Mouse (Mus musculus): Measurements from ENCODE around the gene Mgp. TPM values are rescaled to one million over a fixed set of nuclear protein-coding genes. Genes with fewer than 3 reads are reported as not detected.
"Not testable (repeated sequence)": the region's sequence is repeated elsewhere in the genome, so short reads cannot be mapped to it uniquely, and the experiment has no call there.

Gene Mgp
- polyA plus RNA-seq, 1 experiment from 2014 or later: 8.3 TPM

DNA sequence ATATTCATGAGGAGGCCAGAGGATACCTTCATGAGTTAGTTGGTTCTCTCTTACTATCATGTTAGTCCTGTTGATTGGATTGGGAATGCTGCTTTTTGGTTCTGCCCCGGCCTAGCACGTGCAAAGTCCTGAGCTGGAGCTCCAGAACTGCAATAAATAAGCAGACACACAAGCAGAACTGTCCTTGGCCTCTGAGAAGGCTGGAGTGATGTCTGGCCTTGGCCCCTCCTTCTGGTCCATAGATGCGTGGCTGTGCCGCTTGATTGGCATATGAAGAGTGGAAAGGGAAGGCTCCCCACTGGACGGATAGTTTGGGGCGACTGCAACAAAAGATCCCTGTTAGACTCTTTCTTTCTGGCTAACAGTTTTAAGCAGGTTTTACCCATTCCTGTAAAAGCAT lies 13.4 kb upstream of the Mgp start:
- no peak for ATAC-seq (ENCODE audit: insufficient read depth, low FRiP score, low TSS enrichment)
- Histone ChIP-seq H3K4me1 (ENCODE audit: control insufficient read depth, insufficient read depth, low read length) (no peaks in the 10 kb centered on the region), H3K4me3 (ENCODE audit: low read depth, low read length) (no peak overlapping the region), H3K27ac (ENCODE audit: low read depth, low read length) (no peak overlapping the region), H3K4me2 (ENCODE audit: low read depth) (no peak overlapping the region), H3K36me3 (ENCODE audit: control insufficient read depth, insufficient read depth, low read length) (no peaks in the 10 kb centered on the region), H3K9me3 (ENCODE audit: control insufficient read depth, low read length) (no peaks in the 10 kb centered on the region), H3K27me3 (ENCODE audit: control insufficient read depth, insufficient read depth, low read length) (no peaks in the 10 kb centered on the region), H3K9ac (ENCODE audit: low read length) (no peak overlapping the region)
- DNase-seq (ENCODE audit: low spot score): no peak
- WGBS: 93% methylated on average over 6 of the region's 6 CpGs

DNA sequence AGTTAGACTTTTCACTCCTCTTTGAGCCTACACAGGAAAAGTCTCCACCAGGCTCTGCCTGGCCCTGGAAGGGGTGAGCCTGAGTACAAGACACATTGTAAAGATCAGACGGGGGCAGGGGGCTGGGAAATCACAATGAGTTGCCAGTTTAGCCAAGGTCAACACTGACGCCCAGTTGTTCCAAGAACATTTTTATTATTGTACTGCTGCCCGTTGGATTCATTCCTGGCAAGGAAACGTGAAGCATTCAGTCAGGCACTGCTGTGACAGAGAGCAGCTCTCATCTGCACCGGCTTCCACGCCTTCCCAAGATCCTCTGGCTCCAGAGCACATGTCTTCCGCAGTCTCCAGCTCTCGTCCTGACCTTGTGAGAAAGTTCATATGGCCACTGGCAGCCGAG lies 12.2 kb upstream of the Mgp start:
- no peak for ATAC-seq (ENCODE audit: insufficient read depth, low FRiP score, low TSS enrichment)
- H3K36me3 ChIP-seq (ENCODE audit: control insufficient read depth, insufficient read depth, low read length): no peaks in the 10 kb centered on the region
- no peak overlapping the region for H3K4me2 ChIP-seq (ENCODE audit: low read depth)
- no peaks in the 10 kb centered on the region for H3K27me3 ChIP-seq (ENCODE audit: control insufficient read depth, insufficient read depth, low read length)
- no peaks in the 10 kb centered on the region for H3K4me1 ChIP-seq (ENCODE audit: control insufficient read depth, insufficient read depth, low read length)
- no peak overlapping the region for H3K9ac ChIP-seq (ENCODE audit: low read length)
- no peaks in the 10 kb centered on the region for H3K9me3 ChIP-seq (ENCODE audit: control insufficient read depth, low read length)
- no peak overlapping the region for H3K27ac ChIP-seq (ENCODE audit: low read depth, low read length)
- DNase-seq (ENCODE audit: low spot score): no peak
- no peak overlapping the region for H3K4me3 ChIP-seq (ENCODE audit: low read depth, low read length)
- WGBS: 76% methylated on average over 9 of the region's 9 CpGs

DNA sequence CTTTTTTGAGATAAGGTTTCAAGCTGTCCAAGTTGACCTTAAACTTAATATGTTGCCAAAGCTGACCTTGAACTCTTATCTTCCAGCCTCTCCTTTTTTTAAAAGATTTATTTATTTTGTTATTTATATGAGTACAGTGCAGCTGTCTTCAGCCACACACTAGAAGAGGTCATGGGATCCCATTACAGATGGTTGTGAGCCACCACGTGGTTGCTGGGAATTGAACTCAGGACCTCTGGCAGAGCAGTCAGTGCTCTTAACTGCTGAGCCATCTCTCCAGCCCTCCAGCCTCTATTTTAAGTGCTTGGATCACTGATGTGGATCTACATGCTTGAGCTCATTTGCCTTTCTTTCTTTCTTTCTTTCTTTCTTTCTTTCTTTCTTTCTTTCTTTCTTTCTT lies 9.1 kb upstream of the Mgp start:
- ATAC-seq (ENCODE audit: insufficient read depth, low FRiP score, low TSS enrichment); H3K36me3 ChIP-seq (ENCODE audit: control insufficient read depth, insufficient read depth, low read length); DNase-seq (ENCODE audit: low spot score); H3K9me3 ChIP-seq (ENCODE audit: control insufficient read depth, low read length); H3K27me3 ChIP-seq (ENCODE audit: control insufficient read depth, insufficient read depth, low read length); H3K4me2 ChIP-seq (ENCODE audit: low read depth); H3K4me3 ChIP-seq (ENCODE audit: low read depth, low read length); H3K4me1 ChIP-seq (ENCODE audit: control insufficient read depth, insufficient read depth, low read length); H3K9ac ChIP-seq (ENCODE audit: low read length); H3K27ac ChIP-seq (ENCODE audit: low read depth, low read length): not testable (repeated sequence)
- WGBS: 62% methylated on average over 1 of the region's 1 CpGs

DNA sequence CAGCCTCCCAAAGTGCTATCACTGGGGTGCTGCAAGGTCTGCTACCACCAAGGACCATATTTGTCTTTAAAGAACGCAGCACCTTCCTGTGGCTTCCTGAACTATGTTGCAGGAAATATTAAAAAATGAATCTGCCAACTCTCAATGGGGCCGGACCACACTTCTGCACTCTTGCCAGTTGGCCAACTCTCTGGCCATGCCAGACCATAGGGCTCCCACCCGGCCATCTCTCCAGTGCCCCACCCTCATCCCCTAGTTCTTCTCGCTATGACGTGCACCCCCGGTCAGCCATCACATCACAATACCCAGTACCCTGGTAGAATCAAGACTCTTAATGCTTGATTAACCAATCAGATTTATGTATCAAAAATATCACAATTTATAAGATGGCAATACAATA lies 8.3 kb upstream of the Mgp start:
- ATAC-seq (ENCODE audit: insufficient read depth, low FRiP score, low TSS enrichment) (no peak), DNase-seq (ENCODE audit: low spot score) (no peak)
- 92% methylated on average over 6 of the region's 6 CpGs for WGBS
- Histone ChIP-seq H3K9me3 (ENCODE audit: control insufficient read depth, low read length) (no peaks in the 10 kb centered on the region), H3K4me2 (ENCODE audit: low read depth) (no peak overlapping the region), H3K4me1 (ENCODE audit: control insufficient read depth, insufficient read depth, low read length) (no peaks in the 10 kb centered on the region), H3K36me3 (ENCODE audit: control insufficient read depth, insufficient read depth, low read length) (no peaks in the 10 kb centered on the region), H3K4me3 (ENCODE audit: low read depth, low read length) (no peak overlapping the region), H3K27me3 (ENCODE audit: control insufficient read depth, insufficient read depth, low read length) (no peaks in the 10 kb centered on the region), H3K9ac (ENCODE audit: low read length) (no peak overlapping the region), H3K27ac (ENCODE audit: low read depth, low read length) (no peak overlapping the region)

DNA sequence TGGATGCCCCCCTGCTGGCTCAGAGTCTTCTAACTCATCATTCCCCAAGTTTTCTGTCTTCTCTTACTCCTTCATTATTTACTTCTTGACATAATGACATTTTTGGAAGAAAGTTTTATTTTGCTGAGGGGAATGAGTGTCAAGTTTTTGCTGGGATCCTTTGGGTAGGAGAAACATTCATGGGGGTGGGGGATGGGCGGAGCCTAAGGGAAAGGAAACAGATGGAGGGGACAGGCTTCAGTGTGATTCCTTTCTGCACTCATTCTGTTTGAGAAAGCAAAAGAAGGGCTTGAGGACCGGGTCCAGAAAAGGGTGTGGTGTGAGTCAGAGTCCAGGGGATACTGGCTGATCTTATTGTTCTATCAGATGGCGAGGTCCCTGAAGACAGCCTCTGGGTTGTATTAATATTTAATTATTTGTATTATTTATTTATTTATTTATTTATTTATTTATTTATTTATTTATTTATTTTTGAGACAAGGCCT lies 7.8 kb upstream of the Mgp start:
- no peak for ATAC-seq (ENCODE audit: insufficient read depth, low FRiP score, low TSS enrichment)

DNA sequence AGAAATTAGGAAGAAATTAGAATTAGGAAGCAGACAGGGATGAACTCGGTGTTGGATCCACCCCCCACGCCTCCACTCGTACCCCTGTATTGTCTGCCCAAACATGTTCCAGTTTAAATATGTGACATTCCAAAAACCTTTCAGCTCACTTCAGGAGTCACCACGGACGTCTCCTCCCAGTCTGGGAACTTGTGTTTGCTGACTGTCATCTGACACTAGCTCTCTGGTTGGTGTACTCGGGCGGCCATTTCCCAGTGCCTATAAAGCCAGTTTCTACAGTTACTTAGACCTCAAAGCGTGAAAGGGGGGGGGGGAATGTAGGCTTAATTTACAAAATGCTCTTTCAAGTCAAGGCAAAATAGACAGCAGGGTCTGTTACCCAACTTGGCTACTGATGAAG lies 6.1 kb upstream of the Mgp start:
- no peak for DNase-seq (ENCODE audit: low spot score)
- 74% methylated on average over 8 of the region's 8 CpGs for WGBS

More for the DNA sequence above, 7.8 kb upstream of the Mgp start:
- Histone ChIP-seq H3K4me3 (ENCODE audit: low read depth, low read length) (no peak overlapping the region), H3K4me1 (ENCODE audit: control insufficient read depth, insufficient read depth, low read length) (no peaks in the 10 kb centered on the region), H3K36me3 (ENCODE audit: control insufficient read depth, insufficient read depth, low read length) (no peaks in the 10 kb centered on the region), H3K27ac (ENCODE audit: low read depth, low read length) (no peak overlapping the region), H3K9ac (ENCODE audit: low read length) (no peak overlapping the region), H3K9me3 (ENCODE audit: control insufficient read depth, low read length) (no peaks in the 10 kb centered on the region), H3K4me2 (ENCODE audit: low read depth) (no peak overlapping the region), H3K27me3 (ENCODE audit: control insufficient read depth, insufficient read depth, low read length) (no peaks in the 10 kb centered on the region)
- WGBS: 91% methylated on average over 3 of the region's 3 CpGs
- no peak for DNase-seq (ENCODE audit: low spot score)

DNA sequence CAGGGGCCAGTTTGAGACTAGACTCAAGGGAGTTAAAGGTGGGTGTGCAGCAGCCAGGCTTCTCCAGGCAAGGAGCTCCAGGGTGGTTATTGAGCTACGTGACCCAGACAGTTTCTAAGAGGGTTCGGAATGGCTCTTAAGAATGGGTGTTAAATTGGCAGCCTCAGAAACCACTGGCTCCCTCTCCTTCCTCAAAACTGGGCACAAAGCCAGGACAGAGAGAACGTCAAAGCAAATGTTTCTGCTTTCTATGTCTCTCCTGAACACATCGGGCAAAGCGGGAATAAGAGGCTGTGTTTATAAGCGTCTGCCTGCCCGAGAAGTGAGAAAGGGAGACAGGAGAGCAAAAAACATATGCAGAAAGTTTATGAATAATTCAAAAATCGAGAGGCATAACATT lies 1.0 kb downstream of the Mgp start:
- Histone ChIP-seq H3K27ac (ENCODE audit: low read depth, low read length) (no peak overlapping the region), H3K9ac (ENCODE audit: low read length) (no peak overlapping the region), H3K27me3 (ENCODE audit: control insufficient read depth, insufficient read depth, low read length) (no peaks in the 10 kb centered on the region), H3K36me3 (ENCODE audit: control insufficient read depth, insufficient read depth, low read length) (no peaks in the 10 kb centered on the region), H3K4me2 (ENCODE audit: low read depth) (no peak overlapping the region), H3K4me1 (ENCODE audit: control insufficient read depth, insufficient read depth, low read length) (no peaks in the 10 kb centered on the region), H3K9me3 (ENCODE audit: control insufficient read depth, low read length) (no peaks in the 10 kb centered on the region), H3K4me3 (ENCODE audit: low read depth, low read length) (no peak overlapping the region)
- no peak for ATAC-seq (ENCODE audit: insufficient read depth, low FRiP score, low TSS enrichment)
- DNase-seq (ENCODE audit: low spot score): no peak
- WGBS: 73% methylated on average over 8 of the region's 8 CpGs

More for the DNA sequence above, 6.1 kb upstream of the Mgp start:
- Histone ChIP-seq H3K4me1 (ENCODE audit: control insufficient read depth, insufficient read depth, low read length) (no peaks in the 10 kb centered on the region), H3K36me3 (ENCODE audit: control insufficient read depth, insufficient read depth, low read length) (no peaks in the 10 kb centered on the region), H3K27ac (ENCODE audit: low read depth, low read length) (no peak overlapping the region), H3K27me3 (ENCODE audit: control insufficient read depth, insufficient read depth, low read length) (no peaks in the 10 kb centered on the region), H3K9ac (ENCODE audit: low read length) (no peak overlapping the region), H3K4me3 (ENCODE audit: low read depth, low read length) (no peak overlapping the region), H3K4me2 (ENCODE audit: low read depth) (no peak overlapping the region), H3K9me3 (ENCODE audit: control insufficient read depth, low read length) (no peaks in the 10 kb centered on the region)
- no peak for ATAC-seq (ENCODE audit: insufficient read depth, low FRiP score, low TSS enrichment)

DNA sequence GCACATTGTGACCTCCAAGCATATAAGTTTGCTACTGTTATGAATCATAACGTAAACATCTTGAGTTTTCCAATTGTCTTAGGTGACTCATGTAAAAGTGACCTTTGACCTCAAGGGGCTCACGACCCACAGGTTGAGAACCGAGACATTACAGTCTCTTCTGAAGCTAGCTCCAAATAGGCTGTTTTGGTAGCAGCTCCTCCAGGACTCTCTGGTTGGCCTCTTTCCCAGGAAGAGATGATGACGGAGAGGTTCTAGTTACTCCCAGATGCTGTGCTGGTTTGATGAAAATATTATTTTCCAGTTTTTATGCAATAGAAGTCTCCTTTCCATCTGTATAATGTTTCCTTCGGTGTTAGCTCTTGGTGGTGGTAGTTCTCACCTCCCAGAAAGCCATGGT lies 6.7 kb downstream of the Mgp start:
- Histone ChIP-seq H3K4me2 (ENCODE audit: low read depth) (no peak overlapping the region), H3K4me1 (ENCODE audit: control insufficient read depth, insufficient read depth, low read length) (no peaks in the 10 kb centered on the region), H3K9me3 (ENCODE audit: control insufficient read depth, low read length) (no peaks in the 10 kb centered on the region), H3K27me3 (ENCODE audit: control insufficient read depth, insufficient read depth, low read length) (no peaks in the 10 kb centered on the region), H3K4me3 (ENCODE audit: low read depth, low read length) (no peak overlapping the region), H3K9ac (ENCODE audit: low read length) (no peak overlapping the region), H3K36me3 (ENCODE audit: control insufficient read depth, insufficient read depth, low read length) (no peaks in the 10 kb centered on the region), H3K27ac (ENCODE audit: low read depth, low read length) (no peak overlapping the region)
- DNase-seq (ENCODE audit: low spot score): no peak
- ATAC-seq (ENCODE audit: insufficient read depth, low FRiP score, low TSS enrichment): no peak
- 81% methylated on average over 5 of the region's 5 CpGs for WGBS

DNA sequence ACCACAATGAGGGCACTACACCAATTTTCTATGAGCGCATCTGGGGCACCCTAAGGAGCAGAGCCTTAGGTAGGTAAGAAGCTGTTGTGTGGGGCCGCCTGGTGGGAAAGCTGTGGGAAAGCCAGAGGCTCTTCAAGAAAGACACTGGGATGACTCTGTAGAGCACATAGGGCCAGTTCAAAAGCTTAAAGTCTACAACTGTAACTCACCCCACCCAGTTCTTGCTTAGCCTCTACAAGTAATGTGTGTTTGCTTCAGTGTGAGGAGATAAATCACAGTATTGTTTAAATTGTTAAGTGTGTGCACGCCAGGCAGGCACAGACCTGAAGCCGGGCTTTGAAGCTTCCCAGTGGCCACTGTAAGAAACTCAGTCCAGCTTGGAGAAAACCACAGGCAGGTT lies 9.5 kb downstream of the Mgp start:
- H3K9ac ChIP-seq (ENCODE audit: low read length): no peak overlapping the region
- ATAC-seq (ENCODE audit: insufficient read depth, low FRiP score, low TSS enrichment): no peak
- H3K27ac ChIP-seq (ENCODE audit: low read depth, low read length): no peak overlapping the region
- WGBS: 74% methylated on average over 4 of the region's 4 CpGs
- no peak overlapping the region for H3K4me3 ChIP-seq (ENCODE audit: low read depth, low read length)
- H3K9me3 ChIP-seq (ENCODE audit: control insufficient read depth, low read length): no peaks in the 10 kb centered on the region
- no peaks in the 10 kb centered on the region for H3K27me3 ChIP-seq (ENCODE audit: control insufficient read depth, insufficient read depth, low read length)
- no peaks in the 10 kb centered on the region for H3K36me3 ChIP-seq (ENCODE audit: control insufficient read depth, insufficient read depth, low read length)
- no peaks in the 10 kb centered on the region for H3K4me1 ChIP-seq (ENCODE audit: control insufficient read depth, insufficient read depth, low read length)
- DNase-seq (ENCODE audit: low spot score): no peak
- H3K4me2 ChIP-seq (ENCODE audit: low read depth): no peak overlapping the region
